Mouse (Mus musculus) bone marrow, adult 2 months (tissue): ENCODE data around the gene T2.

ENCODE experiments used
- CTCF ChIP-seq: fragments of 200-500 bp; IDR thresholded peaks from 2 replicates; pipeline ENCODE4 v1.5.1; 2011; ENCODE audit warnings: low read length, control low read depth; ENCODE audit not compliant: control insufficient read depth, insufficient read depth
- POLR2A ChIP-seq: fragments of 200-500 bp; IDR thresholded peaks from 2 replicates; pipeline ENCODE4 v1.6.1; 2011; ENCODE audit warnings: low read depth, mild to moderate bottlenecking, control low read depth, low read length, borderline replicate concordance; ENCODE audit not compliant: control insufficient read depth

DNA sequence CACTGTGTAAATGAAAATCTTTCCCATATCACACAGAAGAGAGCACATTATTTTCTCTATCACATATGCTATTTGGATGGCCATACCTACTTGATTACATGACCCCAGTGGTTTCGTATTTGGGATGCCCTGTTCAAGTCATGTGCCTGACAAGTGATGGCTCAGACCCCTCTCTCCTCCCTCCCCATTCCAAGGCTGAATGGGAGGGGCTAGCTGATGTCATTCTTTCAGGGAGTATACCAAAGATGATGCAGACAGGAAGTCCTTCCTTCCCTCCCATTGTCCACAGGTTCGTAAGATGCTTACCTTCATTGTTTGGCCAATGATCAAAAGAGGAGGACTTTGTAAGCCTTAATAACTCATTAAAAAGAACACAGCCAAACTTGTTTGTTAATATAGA, 13.4 kb downstream of the T2 start:
- TF ChIP-seq CTCF (no peak), POLR2A (no peak)
